Mouse (Mus musculus): ENCODE data around the gene Odf4. TPM values are rescaled to one million over a fixed set of nuclear protein-coding genes. Genes with fewer than 3 reads are reported as not detected.
A peak's percentile ranks its signal among the peaks of the same experiment; 100 is the strongest.
"Not testable (repeated sequence)": the region's sequence is repeated elsewhere in the genome, so short reads cannot be mapped to it uniquely, and the experiment has no call there.

Gene Odf4
- not detected in 2 replicates for polyA plus RNA-seq (2012; ENCODE audit: insufficient read depth, insufficient read length, missing spikeins)

DNA sequence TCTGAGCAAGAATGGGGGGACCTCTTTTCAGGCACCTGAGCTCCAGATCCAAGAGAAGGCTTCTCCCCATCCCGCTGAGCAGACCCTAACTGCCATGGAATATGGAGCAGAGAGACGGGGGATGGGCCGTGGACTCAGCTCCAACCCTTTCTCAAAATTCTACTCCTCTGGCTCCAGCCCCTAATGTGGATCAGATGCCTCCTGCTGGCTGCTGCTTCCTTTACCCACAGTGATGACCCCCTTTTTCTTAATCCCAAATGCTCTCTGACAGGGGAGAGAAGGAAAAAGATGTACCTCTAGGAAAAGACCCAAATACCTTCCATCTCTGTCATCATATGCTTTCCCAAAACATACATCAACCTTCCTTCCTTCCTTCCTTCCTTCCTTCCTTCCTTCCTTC lies at the start of gene Odf4:
Odf4 (minus strand) TSS at position 101 of the 400 bp plus-strand sequence.
- H3K4me3 ChIP-seq (ENCODE audit: insufficient read depth, low read depth, low read length): no peak within 1 kb of the TSS
- no peaks in the 10 kb centered on the region for H3K4me1 ChIP-seq (ENCODE audit: control insufficient read depth, insufficient read depth, insufficient read length, low read length)

DNA sequence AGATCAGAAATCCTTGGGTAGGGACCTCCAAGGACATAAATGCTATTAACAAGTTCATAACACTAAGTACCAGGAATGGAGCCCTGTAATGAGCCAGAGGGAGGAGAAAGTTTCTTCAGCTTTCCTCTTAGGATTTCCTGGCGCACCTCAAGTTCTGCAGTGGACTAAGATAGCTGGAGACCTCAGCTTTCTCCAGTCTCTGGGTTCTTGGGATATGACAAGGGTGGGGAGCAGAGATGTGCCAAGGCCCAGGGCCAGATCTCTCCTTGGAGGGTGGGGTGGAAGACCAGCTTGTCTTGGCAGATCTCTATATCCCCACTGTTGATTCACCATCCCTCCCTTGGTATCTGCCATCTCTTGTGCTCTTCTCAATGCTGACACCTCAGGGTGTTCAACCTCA lies 48.7 kb upstream of the Odf4 start:
- H3K4me3 ChIP-seq (ENCODE audit: insufficient read depth, low read depth, low read length): no peak overlapping the region
- no peak overlapping the region for H3K27ac ChIP-seq (replicated peaks; ENCODE audit: low read depth, low read length)
- H3K4me1 ChIP-seq (ENCODE audit: control insufficient read depth, insufficient read depth, insufficient read length, low read length): peaks cover 6% of the 10 kb centered on the region

More for the DNA sequence above, at the start of gene Odf4:
- no peak within 1 kb of the TSS for H3K27ac ChIP-seq (replicated peaks; ENCODE audit: low read depth, low read length)

DNA sequence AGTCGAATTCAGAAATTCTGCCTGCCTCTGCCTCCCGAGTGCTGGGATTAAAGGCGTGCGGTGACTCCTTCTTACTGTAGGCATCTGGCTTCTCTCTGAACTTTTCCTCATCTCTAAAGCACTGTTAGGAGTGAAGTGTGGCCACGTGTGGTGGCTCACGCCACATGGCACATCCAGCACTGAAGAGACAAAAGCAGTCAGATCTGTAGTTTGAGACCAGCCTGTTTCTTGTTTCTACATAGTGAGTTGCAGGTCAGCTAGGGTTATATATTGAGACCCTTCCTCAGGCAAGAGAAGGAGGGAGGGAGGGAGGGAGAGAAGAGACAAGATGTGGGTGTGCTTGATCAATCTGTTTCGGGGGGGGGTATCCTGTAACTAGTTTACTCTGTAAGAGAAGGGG lies 48.2 kb upstream of the Odf4 start, which contains the start of gene Rangrf:
Rangrf (minus strand) TSS at position 101 of the 400 bp plus-strand sequence.
- Histone ChIP-seq H3K4me3 (ENCODE audit: insufficient read depth, low read depth, low read length) (peak within 1 kb of the TSS; percentile 60), H3K4me1 (ENCODE audit: control insufficient read depth, insufficient read depth, insufficient read length, low read length) (peaks cover 7% of the 10 kb centered on the region), H3K27ac (replicated peaks; ENCODE audit: low read depth, low read length) (peak within 1 kb of the TSS; percentile 45; the same call in 1 of the 2 replicates)

DNA sequence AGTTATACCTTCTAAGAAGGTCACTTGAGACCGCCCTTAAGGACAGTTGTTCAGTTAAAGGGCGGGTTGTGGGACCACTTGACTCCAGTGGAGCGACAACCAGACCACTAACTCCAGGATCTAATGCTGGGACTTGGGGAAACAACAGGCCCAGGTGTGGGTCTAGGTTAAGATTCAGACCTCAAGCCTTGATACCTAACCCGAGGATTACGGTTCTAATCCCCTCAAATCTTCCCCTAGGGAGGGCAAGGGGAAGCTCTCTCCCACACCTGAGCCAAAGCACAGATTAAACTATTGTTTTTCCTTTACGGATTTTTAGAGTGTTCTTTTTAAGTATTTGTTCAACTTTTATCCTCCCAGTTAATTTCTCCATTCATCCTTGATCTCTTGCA lies 47.2 kb upstream of the Odf4 start:
- Histone ChIP-seq H3K27ac (replicated peaks; ENCODE audit: low read depth, low read length) (peak overlapping the region; percentile 45; the same call in 1 of the 2 replicates), H3K4me3 (ENCODE audit: insufficient read depth, low read depth, low read length) (peak overlapping the region; percentile 60), H3K4me1 (ENCODE audit: control insufficient read depth, insufficient read depth, insufficient read length, low read length) (peaks cover 11% of the 10 kb centered on the region)

DNA sequence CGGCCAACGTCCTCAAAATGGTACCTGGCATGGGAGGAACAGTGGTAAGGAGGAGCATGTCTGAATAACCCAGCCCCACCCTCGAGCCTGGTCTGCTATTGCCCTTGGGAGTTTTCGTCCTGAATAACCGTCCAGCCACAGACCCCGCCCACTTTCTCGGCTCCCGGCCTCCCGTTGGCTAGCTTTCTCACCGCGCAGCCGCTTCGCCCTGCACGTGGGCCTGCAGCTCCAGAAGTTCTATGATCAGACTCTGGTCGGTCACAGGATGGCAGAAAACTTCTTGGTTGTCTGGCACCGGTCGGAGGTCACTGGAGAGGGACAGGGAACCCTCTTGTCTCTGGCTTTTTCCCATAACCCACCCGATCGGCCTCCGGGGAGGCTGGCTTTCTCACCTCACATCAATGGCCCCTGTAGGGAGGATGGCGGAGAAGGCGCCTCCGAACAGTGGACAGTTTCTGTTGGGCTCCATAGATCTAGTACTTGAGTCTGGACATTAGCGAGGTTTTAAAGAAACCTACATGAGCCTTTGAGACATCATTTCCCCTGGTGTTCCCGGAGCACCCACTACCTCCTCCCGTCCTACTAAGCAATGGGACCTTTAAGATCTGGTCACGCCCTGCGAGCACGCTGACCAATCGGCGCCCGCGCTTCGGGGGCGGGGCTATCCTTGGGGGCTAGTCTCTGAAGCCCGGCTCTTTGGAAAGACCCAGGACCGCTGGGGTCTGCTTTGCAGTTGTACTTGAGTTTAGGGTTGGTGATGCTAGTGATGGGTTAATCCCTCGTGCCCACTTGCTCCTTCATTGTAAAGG lies 46.6 kb upstream of the Odf4 start:
- H3K4me1 ChIP-seq (ENCODE audit: control insufficient read depth, insufficient read depth, insufficient read length, low read length): peaks cover 11% of the 10 kb centered on the region
- peak overlapping the region; percentile 45; the same call in 1 of the 2 replicates for H3K27ac ChIP-seq (replicated peaks; ENCODE audit: low read depth, low read length)
- peak overlapping the region; percentile 60 for H3K4me3 ChIP-seq (ENCODE audit: insufficient read depth, low read depth, low read length)

DNA sequence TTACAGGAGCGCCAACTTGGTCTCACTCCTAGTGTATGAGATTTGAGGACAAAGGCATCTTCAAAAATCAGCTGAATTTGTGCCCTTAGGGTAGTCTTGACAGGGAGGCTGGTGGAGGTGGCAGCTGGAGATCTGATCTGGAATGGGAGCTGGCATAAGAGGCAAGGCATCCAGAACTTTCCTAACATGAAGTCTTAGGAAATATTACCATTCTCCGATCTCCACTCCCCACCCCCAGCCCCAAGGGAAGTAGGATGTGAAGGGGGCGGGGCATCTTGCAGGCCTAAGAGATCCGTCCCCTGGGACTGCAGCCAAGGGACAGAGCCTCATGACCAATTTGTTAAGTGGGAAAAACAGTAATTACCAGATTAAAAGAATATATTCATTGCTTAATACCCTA lies 43.4 kb upstream of the Odf4 start:
- H3K4me1 ChIP-seq (ENCODE audit: control insufficient read depth, insufficient read depth, insufficient read length, low read length): peaks cover 17% of the 10 kb centered on the region
- peak overlapping the region; percentile 36 for H3K4me3 ChIP-seq (ENCODE audit: insufficient read depth, low read depth, low read length)
- peak overlapping the region; percentile 89 for H3K27ac ChIP-seq (replicated peaks; ENCODE audit: low read depth, low read length)

DNA sequence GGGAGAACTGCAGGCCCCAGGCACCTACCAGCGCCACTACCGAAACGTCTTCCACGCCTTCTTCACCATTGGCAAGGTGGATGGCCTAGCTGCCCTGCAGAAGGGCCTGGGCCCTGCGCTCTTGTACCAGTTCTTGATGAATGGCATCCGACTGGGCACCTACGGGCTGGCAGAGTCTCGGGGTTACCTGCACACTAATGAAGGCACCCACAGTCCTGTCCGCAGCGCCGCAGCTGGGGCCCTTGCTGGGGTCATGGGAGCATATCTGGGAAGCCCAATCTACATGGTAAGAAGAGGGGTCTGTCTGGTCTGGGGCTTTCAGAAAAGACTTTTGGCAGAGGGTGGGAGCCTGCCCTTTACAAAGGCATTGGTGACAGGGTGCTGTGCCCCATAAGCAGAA lies 41.9 kb upstream of the Odf4 start:
- peaks cover 17% of the 10 kb centered on the region for H3K4me1 ChIP-seq (ENCODE audit: control insufficient read depth, insufficient read depth, insufficient read length, low read length)
- H3K4me3 ChIP-seq (ENCODE audit: insufficient read depth, low read depth, low read length): peak overlapping the region; percentile 87
- H3K27ac ChIP-seq (replicated peaks; ENCODE audit: low read depth, low read length): peak overlapping the region; percentile 89

DNA sequence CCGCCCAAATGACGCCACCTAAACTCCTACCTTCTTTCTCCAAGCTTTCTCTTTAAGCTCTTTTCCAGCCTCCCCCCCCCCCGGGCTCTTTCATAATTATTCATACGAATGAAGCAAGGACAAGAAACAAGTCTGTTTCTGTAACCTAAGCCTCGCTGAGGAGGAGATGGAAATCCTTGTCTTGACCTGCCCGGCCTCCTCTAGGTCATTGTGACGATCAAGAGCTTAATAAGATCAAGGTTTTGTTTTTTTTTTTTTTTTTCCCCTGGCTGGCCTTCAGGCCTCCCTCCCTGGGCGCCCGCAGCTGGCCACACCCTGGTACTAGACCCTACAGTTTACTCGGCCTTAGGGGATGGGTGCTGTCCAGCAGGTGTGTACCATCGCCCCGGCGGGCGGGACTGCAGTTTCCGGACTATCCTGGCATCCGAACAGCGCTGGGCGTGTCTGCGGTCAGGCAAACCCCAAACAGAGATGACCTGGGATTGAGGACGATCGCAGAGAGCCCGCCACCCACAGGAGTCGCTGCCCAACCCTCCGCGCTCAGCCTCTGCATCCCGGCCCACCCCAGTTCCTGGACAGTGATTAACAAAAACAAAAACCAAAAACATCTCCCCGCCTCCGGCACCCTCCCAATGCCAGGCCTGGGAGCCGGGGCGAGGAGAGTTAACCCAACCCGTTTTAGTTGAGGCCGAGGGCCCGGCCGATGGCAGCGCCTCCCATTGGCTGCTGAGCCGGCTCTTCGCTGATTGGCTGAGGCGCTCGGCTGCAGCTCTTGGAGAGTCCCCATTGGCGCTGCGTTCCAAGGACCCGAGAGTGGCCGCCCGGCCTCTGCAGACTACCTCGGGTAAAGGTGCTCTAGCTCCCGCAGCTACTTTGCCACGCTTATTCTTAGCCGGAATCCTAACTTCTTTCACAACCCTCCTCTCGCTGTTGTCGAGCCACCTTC lies 40.7 kb upstream of the Odf4 start, which contains the start of gene Slc25a35:
Slc25a35 (plus strand) TSS at position 795 of the 946 bp plus-strand sequence.
- peak within 1 kb of the TSS; percentile 87 for H3K4me3 ChIP-seq (ENCODE audit: insufficient read depth, low read depth, low read length)
- peak within 1 kb of the TSS; percentile 89 for H3K27ac ChIP-seq (replicated peaks; ENCODE audit: low read depth, low read length)
- peaks cover 14% of the 10 kb centered on the region for H3K4me1 ChIP-seq (ENCODE audit: control insufficient read depth, insufficient read depth, insufficient read length, low read length)

DNA sequence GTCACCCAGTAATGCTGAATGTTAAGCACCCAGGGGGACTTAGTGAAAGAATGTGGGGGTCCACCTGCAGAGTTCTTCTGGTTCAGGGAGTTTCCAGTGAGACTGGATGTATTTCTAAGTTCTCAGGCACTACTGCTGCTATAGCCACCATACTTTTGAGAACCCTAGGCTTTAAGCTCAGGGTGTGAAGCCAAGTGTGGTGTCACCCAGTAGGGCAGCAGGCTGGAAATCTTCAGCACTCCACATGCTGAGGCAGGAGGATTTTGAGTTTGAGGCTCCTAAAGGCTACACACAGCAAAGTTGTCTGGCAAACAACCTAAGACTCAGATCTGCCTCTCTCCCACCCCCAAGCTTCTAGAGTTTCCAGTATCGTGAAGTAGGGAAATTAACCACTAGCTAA lies 39.7 kb upstream of the Odf4 start:
- Histone ChIP-seq H3K4me3 (ENCODE audit: insufficient read depth, low read depth, low read length) (no peak overlapping the region), H3K27ac (replicated peaks; ENCODE audit: low read depth, low read length) (0 out of 2 replicates have a peak overlapping the region, but pooled peaks have one; percentile 27)

DNA sequence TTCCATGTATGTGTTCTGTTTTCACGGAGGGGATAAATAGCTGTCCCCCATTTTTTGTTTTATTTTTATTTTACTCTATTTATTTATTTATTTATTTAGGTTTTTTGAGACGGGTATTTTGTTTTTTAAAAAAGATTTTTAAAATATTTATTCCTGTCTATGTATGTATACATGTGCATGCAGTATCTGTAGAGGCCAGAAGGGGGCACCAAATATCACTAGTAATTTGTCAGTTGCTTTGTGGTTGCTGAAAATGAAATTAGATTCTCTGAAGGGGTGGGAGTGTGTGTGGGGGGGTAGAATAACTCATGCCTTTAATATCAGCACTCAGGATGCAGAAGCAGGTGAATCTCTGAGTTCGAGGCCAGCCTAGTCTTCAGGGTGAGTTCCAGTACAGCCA lies 39.0 kb upstream of the Odf4 start:
- H3K4me3 ChIP-seq (ENCODE audit: insufficient read depth, low read depth, low read length): no peak overlapping the region
- no peak overlapping the region for H3K27ac ChIP-seq (replicated peaks; ENCODE audit: low read depth, low read length)
- peaks cover 12% of the 10 kb centered on the region for H3K4me1 ChIP-seq (ENCODE audit: control insufficient read depth, insufficient read depth, insufficient read length, low read length)

More for the DNA sequence above, 39.7 kb upstream of the Odf4 start:
- H3K4me1 ChIP-seq (ENCODE audit: control insufficient read depth, insufficient read depth, insufficient read length, low read length): peaks cover 14% of the 10 kb centered on the region

DNA sequence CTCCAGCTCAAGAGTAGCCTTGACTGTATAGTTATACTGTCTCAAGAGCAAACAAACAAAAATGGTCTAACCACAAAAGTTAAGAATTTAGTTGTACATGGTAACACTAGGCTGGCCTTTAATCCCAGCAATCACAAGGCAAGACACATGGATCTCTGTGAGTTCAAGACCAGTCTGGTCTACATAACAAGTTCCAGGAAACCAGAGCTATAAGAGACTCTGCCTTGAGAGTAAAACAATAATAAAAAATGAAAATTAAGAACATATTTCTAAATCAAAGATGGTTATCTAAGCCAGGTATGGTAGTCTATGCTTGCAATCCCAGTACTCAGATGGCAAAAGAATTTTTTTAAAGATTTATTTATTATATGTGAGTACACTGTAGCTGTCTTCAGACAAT lies 38.2 kb upstream of the Odf4 start:
- Histone ChIP-seq H3K27ac (replicated peaks; ENCODE audit: low read depth, low read length) (no peak overlapping the region), H3K4me1 (ENCODE audit: control insufficient read depth, insufficient read depth, insufficient read length, low read length) (peaks cover 10% of the 10 kb centered on the region; the same call in 1 of the 2 replicates), H3K4me3 (ENCODE audit: insufficient read depth, low read depth, low read length) (no peak overlapping the region)

DNA sequence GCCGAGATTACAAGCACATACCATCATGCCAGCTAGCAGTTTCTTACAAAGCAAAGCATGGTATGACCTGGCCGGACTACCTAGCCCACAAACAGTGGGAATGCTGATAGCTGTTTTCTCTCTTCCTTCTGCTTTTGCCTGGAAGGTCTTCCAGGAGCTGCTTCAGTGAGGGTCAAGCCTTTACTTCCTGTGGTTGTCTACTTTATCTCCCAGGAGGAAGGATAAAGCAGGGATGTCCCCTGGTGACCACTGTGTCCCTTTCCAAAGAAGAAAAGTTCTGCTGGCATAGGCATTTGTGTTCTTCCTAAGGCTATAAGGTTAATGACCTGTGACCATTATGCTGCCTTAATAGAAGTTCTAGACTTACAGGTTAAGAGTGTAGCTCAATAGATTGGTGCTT lies 36.5 kb upstream of the Odf4 start:
- no peak overlapping the region for H3K4me3 ChIP-seq (ENCODE audit: insufficient read depth, low read depth, low read length)

DNA sequence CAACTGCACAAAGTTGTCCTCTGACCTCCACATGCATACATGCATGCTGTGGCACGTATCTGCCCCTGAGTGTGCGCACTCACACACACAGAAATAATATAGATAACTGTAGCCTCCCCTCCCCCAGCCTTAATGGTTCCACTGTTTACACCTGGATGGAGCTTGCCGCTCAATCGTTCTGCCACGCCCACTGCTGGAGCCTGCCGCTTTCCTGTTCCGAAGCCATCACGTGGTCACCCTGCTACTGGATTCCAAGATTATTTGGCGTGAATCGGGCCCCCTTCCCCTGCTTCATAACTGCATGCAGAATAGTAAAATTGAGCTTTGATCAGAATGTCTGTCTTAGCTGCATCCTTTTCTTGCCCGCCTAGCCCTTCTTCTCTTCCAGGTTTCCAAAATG lies 35.3 kb upstream of the Odf4 start:
- not testable (repeated sequence) for H3K4me1 ChIP-seq (ENCODE audit: control insufficient read depth, insufficient read depth, insufficient read length, low read length); H3K4me3 ChIP-seq (ENCODE audit: insufficient read depth, low read depth, low read length); H3K27ac ChIP-seq (replicated peaks; ENCODE audit: low read depth, low read length)

More for the DNA sequence above, 36.5 kb upstream of the Odf4 start:
- Histone ChIP-seq H3K4me1 (ENCODE audit: control insufficient read depth, insufficient read depth, insufficient read length, low read length) (peaks cover 5% of the 10 kb centered on the region; the same call in 1 of the 2 replicates), H3K27ac (replicated peaks; ENCODE audit: low read depth, low read length) (no peak overlapping the region)

DNA sequence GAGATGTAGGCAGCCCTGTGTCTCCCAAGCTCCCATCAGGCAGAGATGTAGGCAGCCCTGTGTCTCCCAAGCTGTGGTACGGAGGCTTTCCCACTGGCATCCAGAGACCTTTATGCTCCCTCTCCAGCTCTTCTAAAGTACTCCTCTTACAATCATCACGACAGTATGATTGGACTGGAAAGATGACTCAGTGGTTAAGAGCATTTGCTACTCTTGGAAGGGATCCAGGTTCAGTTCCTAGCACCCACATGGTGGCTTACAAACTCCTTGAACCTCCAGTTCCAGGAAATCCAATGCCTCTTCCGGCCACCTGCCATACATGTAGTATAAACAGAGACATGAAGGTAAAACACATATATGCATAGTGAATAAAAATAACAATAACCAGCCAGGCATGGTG lies 34.7 kb upstream of the Odf4 start:
- no peak overlapping the region for H3K27ac ChIP-seq (replicated peaks; ENCODE audit: low read depth, low read length)
- no peak overlapping the region for H3K4me3 ChIP-seq (ENCODE audit: insufficient read depth, low read depth, low read length)
- H3K4me1 ChIP-seq (ENCODE audit: control insufficient read depth, insufficient read depth, insufficient read length, low read length): peaks cover 1% of the 10 kb centered on the region; the same call in 1 of the 2 replicates

DNA sequence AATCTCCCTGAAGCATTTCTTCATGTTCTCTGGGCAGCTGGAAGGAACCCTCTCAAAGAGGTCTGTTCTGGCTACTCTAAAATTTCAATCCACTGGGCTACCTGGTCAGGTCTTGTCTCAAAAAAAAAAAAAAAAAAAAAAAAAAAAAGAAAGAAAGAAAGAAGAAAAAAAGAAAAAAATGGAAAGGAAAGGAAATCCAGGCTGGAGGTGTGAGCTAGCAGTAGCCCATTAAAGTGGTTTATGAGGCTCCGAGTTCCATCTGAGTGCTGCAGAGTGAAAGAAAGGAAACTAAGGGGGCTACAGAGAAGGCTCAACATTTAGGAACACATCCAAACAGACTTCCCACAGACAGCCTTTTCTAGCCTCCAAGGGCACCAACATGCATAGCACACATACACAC lies 31.1 kb upstream of the Odf4 start:
- H3K27ac ChIP-seq (replicated peaks; ENCODE audit: low read depth, low read length): peak overlapping the region; percentile 98
- H3K4me1 ChIP-seq (ENCODE audit: control insufficient read depth, insufficient read depth, insufficient read length, low read length): peaks cover 3% of the 10 kb centered on the region; the same call in 1 of the 2 replicates
- H3K4me3 ChIP-seq (ENCODE audit: insufficient read depth, low read depth, low read length): peak overlapping the region; percentile 92
